Mouse (Mus musculus) ES-E14 (cell line): ENCODE measurements at regions not wholly inside any gene's neighbourhood (a gene's known extent, or its start where the extent isn't known, plus 50 kb on each side); places are given as distances from the start of the nearest gene placed in this dataset.

Source experiments
- CHD2 ChIP-seq: IDR thresholded peaks from 2 replicates; pipeline ENCODE4 v1.6.1; 2014; ENCODE audit warnings: mild to moderate bottlenecking, low read depth, low read length, inconsistent platforms
- HCFC1 ChIP-seq: IDR thresholded peaks from 2 replicates; pipeline ENCODE4 v1.6.1; 2012; ENCODE audit warnings: low read length, inconsistent platforms, borderline replicate concordance; ENCODE audit not compliant: insufficient read depth
- MAFK ChIP-seq: IDR thresholded peaks from 2 replicates; pipeline ENCODE4 v1.6.1; 2014; ENCODE audit warnings: mild to moderate bottlenecking, low read depth, low read length, inconsistent platforms; ENCODE audit not compliant: insufficient read depth
- ZNF384 ChIP-seq: IDR thresholded peaks from 2 replicates; pipeline ENCODE4 v1.6.1; 2012; ENCODE audit warnings: low read depth, low read length, inconsistent platforms

GRCm38 (mm10) chr16:79279006-79279405, 188.1 kb upstream of the Tmprss15 start:
- no peak for TF ChIP-seq ZNF384
- TF ChIP-seq CHD2, result no peak
- TF ChIP-seq MAFK, result no peak
- TF ChIP-seq HCFC1, result no peak
